Mouse (Mus musculus): ENCODE measurements around the gene Dnttip2. TPM values are rescaled to one million over a fixed set of nuclear protein-coding genes. Genes with fewer than 3 reads are reported as not detected.

Gene Dnttip2
- polyA plus RNA-seq, 1 experiment from 2014 or later, result 39.2 TPM

GRCm38 (mm10) chr3:122324528-122324927, 50.3 kb downstream of the Dnttip2 start:
- WGBS, result 71% methylated on average over 3 of the region's 3 CpGs
- TF ChIP-seq CTCF (IDR thresholded peaks at IDR 0.05; ENCODE audit: low read depth), result no peak
- no peak for TF ChIP-seq EP300 (optimal IDR thresholded peaks at IDR 0.05)
- Histone ChIP-seq H3K4me1 (replicated peaks; ENCODE audit: control insufficient read depth, insufficient read depth) (no peaks in the 10 kb centered on the region), H3K36me3 (ENCODE audit: control insufficient read depth, insufficient read depth, low read length) (no peaks in the 10 kb centered on the region), H3K9ac (ENCODE audit: low read length) (no peak overlapping the region), H3K4me3 (ENCODE audit: low read depth, low read length) (no peak overlapping the region), H3K4me2 (replicated peaks; ENCODE audit: low read depth) (no peak overlapping the region), H3K9me3 (ENCODE audit: control insufficient read depth, low read length) (no peaks in the 10 kb centered on the region), H3K27ac (replicated peaks) (no peak overlapping the region), H3K27me3 (ENCODE audit: control insufficient read depth, insufficient read depth, low read length) (no peaks in the 10 kb centered on the region)
- DNase-seq (ENCODE audit: low spot score) (peak; percentile 52), ATAC-seq (ENCODE audit: low FRiP score, low TSS enrichment) (peak; percentile 86)

- H3K4me2 ChIP-seq (replicated peaks; ENCODE audit: low read depth), result no peak overlapping the region
- no peak for TF ChIP-seq CTCF (IDR thresholded peaks at IDR 0.05; ENCODE audit: low read depth)
- no peak for TF ChIP-seq EP300 (optimal IDR thresholded peaks at IDR 0.05)
- H3K27ac ChIP-seq (replicated peaks), result no peak overlapping the region
- peaks cover 2% of the 10 kb centered on the region; the same call in 1 of the 2 replicates for H3K4me1 ChIP-seq (replicated peaks; ENCODE audit: control insufficient read depth, insufficient read depth)
- H3K4me3 ChIP-seq (ENCODE audit: low read depth, low read length), result no peak overlapping the region
- H3K36me3 ChIP-seq (ENCODE audit: control insufficient read depth, insufficient read depth, low read length), result no peaks in the 10 kb centered on the region
- WGBS, result 50% methylated on average over 12 of the region's 12 CpGs
- no peaks in the 10 kb centered on the region for H3K9me3 ChIP-seq (ENCODE audit: control insufficient read depth, low read length)
- no peak for DNase-seq (ENCODE audit: low spot score)
- no peaks in the 10 kb centered on the region for H3K27me3 ChIP-seq (ENCODE audit: control insufficient read depth, insufficient read depth, low read length)
- H3K9ac ChIP-seq (ENCODE audit: low read length), result no peak overlapping the region
- ATAC-seq (ENCODE audit: low FRiP score, low TSS enrichment), result 0 out of 2 replicates have a peak, but pooled peaks have one; percentile 29
Observed at GRCm38 (mm10) chr3:122330484-122330883, 56.3 kb downstream of the Dnttip2 start.

- no peak overlapping the region for H3K4me2 ChIP-seq (replicated peaks; ENCODE audit: low read depth)
Observed at GRCm38 (mm10) chr3:122333493-122333892, 59.3 kb downstream of the Dnttip2 start.

GRCm38 (mm10) chr3:122333902-122334301, 59.7 kb downstream of the Dnttip2 start:
- H3K36me3 ChIP-seq (ENCODE audit: control insufficient read depth, insufficient read depth, low read length), result no peaks in the 10 kb centered on the region
- no peak overlapping the region for H3K4me3 ChIP-seq (ENCODE audit: low read depth, low read length)
- WGBS, result 60% methylated on average over 7 of the region's 7 CpGs
- DNase-seq (ENCODE audit: low spot score) (no peak), ATAC-seq (ENCODE audit: low FRiP score, low TSS enrichment) (0 out of 2 replicates have a peak, but pooled peaks have one; percentile 30)
- TF ChIP-seq EP300 (optimal IDR thresholded peaks at IDR 0.05), result no peak
- no peak for TF ChIP-seq CTCF (IDR thresholded peaks at IDR 0.05; ENCODE audit: low read depth)
- no peaks in the 10 kb centered on the region for H3K27me3 ChIP-seq (ENCODE audit: control insufficient read depth, insufficient read depth, low read length)
- no peak overlapping the region; the same call in 1 of the 2 replicates for H3K27ac ChIP-seq (replicated peaks)
- H3K9me3 ChIP-seq (ENCODE audit: control insufficient read depth, low read length), result no peaks in the 10 kb centered on the region
- H3K4me1 ChIP-seq (replicated peaks; ENCODE audit: control insufficient read depth, insufficient read depth), result peaks cover 2% of the 10 kb centered on the region; the same call in 1 of the 2 replicates
- no peak overlapping the region for H3K4me2 ChIP-seq (replicated peaks; ENCODE audit: low read depth)
- no peak overlapping the region for H3K9ac ChIP-seq (ENCODE audit: low read length)

More at GRCm38 (mm10) chr3:122333493-122333892, 59.3 kb downstream of the Dnttip2 start:
- Histone ChIP-seq H3K27me3 (ENCODE audit: control insufficient read depth, insufficient read depth, low read length) (no peaks in the 10 kb centered on the region), H3K9me3 (ENCODE audit: control insufficient read depth, low read length) (no peaks in the 10 kb centered on the region), H3K9ac (ENCODE audit: low read length) (no peak overlapping the region), H3K36me3 (ENCODE audit: control insufficient read depth, insufficient read depth, low read length) (no peaks in the 10 kb centered on the region), H3K4me1 (replicated peaks; ENCODE audit: control insufficient read depth, insufficient read depth) (peaks cover 2% of the 10 kb centered on the region; the same call in 1 of the 2 replicates), H3K4me3 (ENCODE audit: low read depth, low read length) (no peak overlapping the region), H3K27ac (replicated peaks) (no peak overlapping the region)
- no peak for DNase-seq (ENCODE audit: low spot score)
- TF ChIP-seq EP300 (optimal IDR thresholded peaks at IDR 0.05) (no peak), CTCF (IDR thresholded peaks at IDR 0.05; ENCODE audit: low read depth) (no peak)
- ATAC-seq (ENCODE audit: low FRiP score, low TSS enrichment), result no peak
- WGBS, result 62% methylated on average over 4 of the region's 4 CpGs

- no peak for TF ChIP-seq EP300 (optimal IDR thresholded peaks at IDR 0.05)
- TF ChIP-seq CTCF (IDR thresholded peaks at IDR 0.05; ENCODE audit: low read depth), result no peak
- no peaks in the 10 kb centered on the region for H3K27me3 ChIP-seq (ENCODE audit: control insufficient read depth, insufficient read depth, low read length)
- H3K27ac ChIP-seq (replicated peaks), result no peak overlapping the region
- DNase-seq (ENCODE audit: low spot score) (no peak), ATAC-seq (ENCODE audit: low FRiP score, low TSS enrichment) (no peak)
- peaks cover 2% of the 10 kb centered on the region; the same call in 1 of the 2 replicates for H3K4me1 ChIP-seq (replicated peaks; ENCODE audit: control insufficient read depth, insufficient read depth)
- 35% methylated on average over 7 of the region's 7 CpGs for WGBS
- H3K9ac ChIP-seq (ENCODE audit: low read length), result no peak overlapping the region
- no peak overlapping the region for H3K4me3 ChIP-seq (ENCODE audit: low read depth, low read length)
- H3K36me3 ChIP-seq (ENCODE audit: control insufficient read depth, insufficient read depth, low read length), result no peaks in the 10 kb centered on the region
- H3K9me3 ChIP-seq (ENCODE audit: control insufficient read depth, low read length), result no peaks in the 10 kb centered on the region
- H3K4me2 ChIP-seq (replicated peaks; ENCODE audit: low read depth), result no peak overlapping the region
Observed at GRCm38 (mm10) chr3:122334375-122334774, 60.2 kb downstream of the Dnttip2 start.

MicroRNA genes within 50 kb of the gene (microRNA counts, 519-probe panel; counts per million panel counts)
- not detected for microRNA mmu-miR-760

Small RNA genes within 50 kb of the gene (microRNA-seq; reads per million reads assigned to microRNA genes)
- gene Gm22903 (not detected), gene Mir760 (27.7 reads per million, percentile 29 among the genes with 10 or more reads in this experiment)

Other genes starting within 250 kb of the Dnttip2 start
- gene Abca4, start 229.9 kb upstream of the Dnttip2 start, polyA plus RNA-seq (2015; fragmentation: Nextera tagmentation; extraction: Ambion mirVana), result 0.44 and 0.46 TPM in 2 replicates
- gene Gclm, start 28.8 kb upstream of the Dnttip2 start, polyA plus RNA-seq (2015; fragmentation: Nextera tagmentation; extraction: Ambion mirVana), result 148 and 155 TPM in 2 replicates
- 12.1 and 12.6 TPM in 2 replicates for gene Bcar3, start 19.7 kb downstream of the Dnttip2 start, polyA plus RNA-seq (2015; fragmentation: Nextera tagmentation; extraction: Ambion mirVana)

Data from stomach, postnatal 0 days (tissue).